Mouse (Mus musculus): ENCODE results near the gene Hyal3. TPM values are rescaled to one million over a fixed set of nuclear protein-coding genes. Genes with fewer than 3 reads are reported as not detected.
A peak's percentile ranks its signal among the peaks of the same experiment; 100 is the strongest.
"Not testable (repeated sequence)": the region's sequence is repeated elsewhere in the genome, so short reads cannot be mapped to it uniquely, and the experiment has no call there.

Hyal3 gene
- polyA plus RNA-seq, 1 experiment from 2014 or later, result 1.3 TPM

DNA sequence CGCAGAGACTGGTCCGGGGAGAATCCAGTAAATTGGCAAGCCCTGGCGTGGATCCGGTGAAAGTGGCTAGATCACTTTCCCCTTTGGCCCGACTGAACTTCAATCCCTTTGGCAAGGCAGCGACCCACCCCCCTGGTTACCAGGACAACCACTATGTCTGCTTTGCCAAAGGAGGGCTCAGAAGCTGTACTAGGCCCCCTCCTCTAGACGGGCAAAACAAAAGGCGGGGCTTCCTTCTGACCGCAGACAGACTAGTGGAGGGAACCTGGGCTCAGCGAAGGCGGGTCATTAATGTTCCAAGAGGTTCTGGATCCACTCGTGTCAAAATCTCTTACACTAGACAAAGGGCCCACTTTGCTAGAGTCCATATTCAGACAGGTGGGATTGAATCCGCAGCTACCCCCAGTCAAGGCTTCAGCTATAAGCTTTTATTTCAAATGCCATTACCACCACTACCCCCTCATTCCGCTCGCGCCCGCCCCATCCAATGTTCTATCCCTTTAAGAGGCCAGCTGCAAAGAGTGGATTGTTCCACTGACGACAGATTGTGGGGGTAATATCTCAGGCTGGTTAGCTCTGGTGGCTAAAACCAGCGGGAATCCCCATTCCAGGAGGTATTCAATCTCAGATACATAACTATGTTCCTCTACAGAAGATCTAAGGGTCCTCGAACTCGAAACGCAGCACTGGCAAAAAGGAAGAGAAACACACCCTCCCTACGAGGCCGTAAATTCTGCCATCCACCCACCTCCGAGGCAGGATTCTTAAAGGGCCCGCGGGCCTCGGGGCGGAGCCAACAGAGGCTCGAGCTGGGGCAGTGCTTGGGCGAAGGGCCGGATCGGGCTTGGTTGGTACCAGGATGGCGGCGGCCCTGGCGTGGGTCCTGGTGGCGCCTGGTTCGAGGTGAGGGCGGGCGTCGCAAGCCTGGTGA lies 12.0 kb upstream of the Hyal3 start:
- H3K27ac ChIP-seq (replicated peaks), result peak overlapping the region; percentile 92
- peak; percentile 90 for ATAC-seq (replicated peaks)
- peaks cover 46% of the 10 kb centered on the region for H3K36me3 ChIP-seq
- peak overlapping the region; percentile 75 for H3K9ac ChIP-seq (replicated peaks)
- WGBS, result under 1% methylated on average over 41 of the region's 41 CpGs
- H3K4me2 ChIP-seq (replicated peaks), result peak overlapping the region; percentile 82
- H3K27me3 ChIP-seq, result no peaks in the 10 kb centered on the region
- H3K4me1 ChIP-seq, result peaks cover 55% of the 10 kb centered on the region
- H3K9me3 ChIP-seq, result no peaks in the 10 kb centered on the region
- peak overlapping the region; percentile 83 for H3K4me3 ChIP-seq

DNA sequence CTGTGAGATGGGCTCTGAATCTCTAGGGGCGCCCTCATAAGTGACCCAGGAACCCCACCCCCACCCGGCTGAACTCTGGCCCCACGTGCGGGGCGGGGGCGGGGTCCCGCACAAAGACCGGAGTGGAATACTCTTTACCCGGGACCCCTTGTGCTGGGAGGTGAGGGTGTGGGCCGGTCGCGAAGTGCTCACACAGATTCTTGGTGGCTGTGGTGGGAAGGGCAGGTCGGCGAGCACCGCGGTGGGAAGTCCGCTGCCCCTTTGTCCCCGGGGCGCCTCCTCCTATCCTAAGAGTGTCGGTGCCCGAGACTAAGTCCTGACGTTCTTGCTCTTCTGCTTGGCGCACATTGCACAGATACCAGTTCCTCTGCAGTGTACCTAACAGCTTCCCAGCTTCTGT lies 11.3 kb upstream of the Hyal3 start:
- ATAC-seq (replicated peaks), result peak; percentile 17; the same call in 1 of the 2 replicates
- Histone ChIP-seq H3K36me3 (peaks cover 49% of the 10 kb centered on the region), H3K27me3 (no peaks in the 10 kb centered on the region), H3K4me2 (replicated peaks) (peak overlapping the region; percentile 82), H3K9ac (replicated peaks) (peak overlapping the region; percentile 75), H3K4me3 (peak overlapping the region; percentile 83), H3K9me3 (no peaks in the 10 kb centered on the region), H3K27ac (replicated peaks) (peak overlapping the region; percentile 92), H3K4me1 (peaks cover 48% of the 10 kb centered on the region)
- under 1% methylated on average over 23 of the region's 23 CpGs for WGBS

DNA sequence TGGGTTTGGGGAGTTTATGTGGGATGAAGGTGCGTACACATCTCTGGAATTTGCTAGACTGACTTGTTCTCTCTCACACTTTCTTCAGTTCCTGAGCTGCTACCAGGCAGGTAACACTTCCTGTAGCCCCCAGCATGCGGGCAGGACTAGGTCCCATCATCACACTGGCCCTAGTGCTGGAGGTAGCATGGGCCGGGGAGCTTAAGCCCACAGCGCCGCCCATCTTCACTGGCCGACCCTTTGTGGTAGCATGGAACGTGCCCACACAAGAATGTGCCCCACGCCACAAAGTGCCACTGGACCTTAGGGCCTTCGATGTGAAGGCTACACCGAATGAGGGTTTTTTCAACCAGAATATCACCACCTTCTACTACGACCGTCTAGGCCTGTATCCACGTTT lies 10.6 kb upstream of the Hyal3 start:
- Histone ChIP-seq H3K9ac (replicated peaks) (peak overlapping the region; percentile 75), H3K27me3 (no peaks in the 10 kb centered on the region), H3K4me3 (peak overlapping the region; percentile 83), H3K36me3 (peaks cover 49% of the 10 kb centered on the region), H3K4me1 (peaks cover 45% of the 10 kb centered on the region), H3K9me3 (no peaks in the 10 kb centered on the region), H3K27ac (replicated peaks) (peak overlapping the region; percentile 92), H3K4me2 (replicated peaks) (peak overlapping the region; percentile 82)
- 38% methylated on average over 13 of the region's 13 CpGs for WGBS
- ATAC-seq (replicated peaks), result no peak

DNA sequence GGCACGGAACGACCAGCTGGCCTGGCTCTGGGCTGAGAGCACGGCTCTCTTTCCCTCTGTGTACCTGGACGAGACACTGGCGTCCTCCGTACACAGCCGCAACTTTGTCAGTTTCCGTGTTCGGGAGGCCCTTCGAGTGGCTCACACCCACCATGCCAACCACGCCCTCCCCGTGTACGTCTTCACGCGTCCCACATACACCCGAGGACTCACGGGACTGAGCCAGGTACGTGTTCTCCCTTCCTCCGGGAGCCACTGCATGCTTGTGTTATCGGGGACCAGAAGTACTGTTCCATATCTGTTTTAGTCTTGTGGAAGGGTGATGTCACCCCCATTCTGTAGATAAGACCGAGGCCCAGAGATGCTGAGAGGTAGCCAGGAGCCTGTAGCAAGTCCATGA lies 9.8 kb upstream of the Hyal3 start:
- no peaks in the 10 kb centered on the region for H3K9me3 ChIP-seq
- H3K4me3 ChIP-seq, result peak overlapping the region; percentile 83
- H3K27ac ChIP-seq (replicated peaks), result no peak overlapping the region
- H3K9ac ChIP-seq (replicated peaks), result 0 out of 2 replicates have a peak overlapping the region, but pooled peaks have one; percentile 5
- H3K4me2 ChIP-seq (replicated peaks), result peak overlapping the region; percentile 82
- no peak for ATAC-seq (replicated peaks)
- peaks cover 43% of the 10 kb centered on the region for H3K4me1 ChIP-seq
- H3K27me3 ChIP-seq, result no peaks in the 10 kb centered on the region
- WGBS, result 93% methylated on average over 21 of the region's 21 CpGs
- H3K36me3 ChIP-seq, result peaks cover 43% of the 10 kb centered on the region

GRCm38 (mm10) chr9:107571534-107572326 lies 8.9 kb upstream of the Hyal3 start:
- Histone ChIP-seq H3K4me2 (replicated peaks) (peak overlapping the region; percentile 82), H3K4me3 (no peak overlapping the region), H3K4me1 (peaks cover 44% of the 10 kb centered on the region), H3K36me3 (peaks cover 41% of the 10 kb centered on the region), H3K27me3 (no peaks in the 10 kb centered on the region), H3K9ac (replicated peaks) (no peak overlapping the region), H3K9me3 (no peaks in the 10 kb centered on the region), H3K27ac (replicated peaks) (no peak overlapping the region)
- ATAC-seq (replicated peaks), result no peak
- WGBS, result 92% methylated on average over 22 of the region's 22 CpGs

DNA sequence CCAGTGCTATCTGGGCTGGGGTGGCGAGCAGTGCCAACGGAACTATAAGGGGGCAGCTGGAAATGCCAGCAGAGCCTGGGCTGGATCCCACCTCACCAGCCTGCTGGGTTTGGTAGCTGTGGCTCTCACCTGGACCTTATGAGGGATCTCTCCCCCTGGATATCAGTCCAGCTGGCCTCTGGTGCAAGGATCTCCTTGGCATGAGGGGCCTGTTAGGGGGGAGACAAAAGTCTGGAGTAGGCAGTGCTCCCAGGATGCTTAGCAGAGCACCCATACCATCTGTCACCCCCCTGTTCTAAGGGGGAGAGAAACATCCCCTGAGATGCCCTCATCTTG lies 8.3 kb upstream of the Hyal3 start:
- peaks cover 41% of the 10 kb centered on the region for H3K36me3 ChIP-seq
- no peak overlapping the region for H3K4me3 ChIP-seq
- no peak overlapping the region for H3K27ac ChIP-seq (replicated peaks)
- no peaks in the 10 kb centered on the region for H3K27me3 ChIP-seq
- 96% methylated on average over 2 of the region's 2 CpGs for WGBS
- no peak for ATAC-seq (replicated peaks)
- H3K9ac ChIP-seq (replicated peaks), result no peak overlapping the region
- H3K9me3 ChIP-seq, result no peaks in the 10 kb centered on the region
- no peak overlapping the region for H3K4me2 ChIP-seq (replicated peaks)
- peaks cover 47% of the 10 kb centered on the region for H3K4me1 ChIP-seq

GRCm38 (mm10) chr9:107573774-107574173 lies 6.8 kb upstream of the Hyal3 start:
- not testable (repeated sequence) for H3K27ac ChIP-seq (replicated peaks); H3K4me2 ChIP-seq (replicated peaks); H3K4me3 ChIP-seq; H3K9ac ChIP-seq (replicated peaks); H3K27me3 ChIP-seq; ATAC-seq (replicated peaks); H3K9me3 ChIP-seq
- Histone ChIP-seq H3K4me1 (peaks cover 37% of the 10 kb centered on the region), H3K36me3 (peaks cover 41% of the 10 kb centered on the region)
- WGBS, result 89% methylated on average over 6 of the region's 6 CpGs

DNA sequence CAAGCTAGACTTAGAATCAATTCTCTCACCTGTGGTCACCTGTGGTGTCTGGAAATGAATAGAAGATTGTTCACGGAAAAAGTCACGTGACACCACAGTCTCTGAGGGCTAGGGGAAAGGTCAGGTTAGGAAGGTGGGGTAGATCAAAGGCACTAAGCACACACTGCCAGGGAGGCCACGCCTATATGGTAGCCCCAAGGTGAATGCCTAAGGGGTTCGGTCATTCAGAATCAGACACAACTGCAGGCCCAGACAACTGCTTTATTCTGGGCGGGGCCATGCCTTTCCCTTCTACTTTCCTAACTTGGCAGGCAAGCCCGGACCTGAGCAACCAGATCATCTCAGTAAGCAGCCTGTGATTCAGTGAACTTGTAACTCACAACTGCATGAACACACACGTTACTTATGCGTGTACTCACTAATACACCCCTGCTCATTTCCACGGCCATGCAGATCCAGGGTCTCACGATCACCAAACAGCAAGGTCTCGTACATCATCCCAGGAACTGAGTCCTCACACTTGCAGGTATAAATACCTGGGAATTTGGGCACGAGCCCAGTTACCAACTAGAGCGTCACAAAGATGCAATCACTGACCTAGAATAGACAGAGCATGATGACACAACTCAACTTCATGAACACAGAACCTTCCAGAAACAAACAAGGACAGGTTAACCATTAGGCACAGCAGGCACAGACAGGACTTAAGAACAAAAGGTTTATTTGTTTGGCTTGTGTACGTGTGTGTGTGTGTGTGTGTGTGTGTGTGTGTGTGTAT lies 4.8 kb upstream of the Hyal3 start:
- Histone ChIP-seq H3K4me1 (peaks cover 40% of the 10 kb centered on the region), H3K27me3 (no peaks in the 10 kb centered on the region), H3K9me3 (no peaks in the 10 kb centered on the region), H3K9ac (replicated peaks) (no peak overlapping the region), H3K36me3 (peaks cover 38% of the 10 kb centered on the region), H3K4me2 (replicated peaks) (no peak overlapping the region), H3K4me3 (no peak overlapping the region), H3K27ac (replicated peaks) (peak overlapping the region; percentile 66)
- WGBS, result 88% methylated on average over 14 of the region's 14 CpGs
- ATAC-seq (replicated peaks), result no peak

GRCm38 (mm10) chr9:107576357-107577107 lies 4.1 kb upstream of the Hyal3 start, which contains the start of gene Hyal1:
Gene Hyal1 (plus strand): TSS chr9:107576927.
- H3K4me1 ChIP-seq, result peaks cover 40% of the 10 kb centered on the region
- ATAC-seq (replicated peaks), result peak; percentile 36
- peak within 1 kb of the TSS; percentile 32; the same call in 1 of the 2 replicates for H3K9ac ChIP-seq (replicated peaks)
- peak within 1 kb of the TSS; percentile 29 for H3K4me3 ChIP-seq
- H3K36me3 ChIP-seq, result peaks cover 31% of the 10 kb centered on the region
- H3K27me3 ChIP-seq, result no peaks in the 10 kb centered on the region
- H3K9me3 ChIP-seq, result no peaks in the 10 kb centered on the region
- WGBS, result 28% methylated on average over 16 of the region's 16 CpGs
- peak within 1 kb of the TSS; percentile 66 for H3K27ac ChIP-seq (replicated peaks)
- peak within 1 kb of the TSS; percentile 28 for H3K4me2 ChIP-seq (replicated peaks)

DNA sequence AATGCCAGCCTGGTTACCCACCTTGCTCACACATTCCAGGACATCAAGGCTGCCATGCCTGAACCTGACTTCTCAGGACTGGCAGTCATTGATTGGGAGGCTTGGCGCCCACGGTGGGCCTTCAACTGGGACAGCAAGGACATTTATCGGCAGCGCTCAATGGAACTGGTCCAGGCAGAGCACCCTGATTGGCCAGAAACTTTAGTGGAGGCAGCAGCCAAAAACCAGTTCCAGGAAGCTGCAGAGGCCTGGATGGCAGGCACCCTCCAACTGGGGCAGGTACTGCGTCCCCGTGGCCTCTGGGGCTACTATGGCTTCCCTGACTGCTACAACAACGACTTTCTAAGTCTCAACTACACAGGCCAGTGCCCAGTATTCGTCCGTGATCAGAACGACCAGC lies 2.7 kb upstream of the Hyal3 start:
- Histone ChIP-seq H3K4me3 (no peak overlapping the region), H3K9ac (replicated peaks) (no peak overlapping the region), H3K27ac (replicated peaks) (no peak overlapping the region), H3K36me3 (peaks cover 18% of the 10 kb centered on the region), H3K4me2 (replicated peaks) (no peak overlapping the region), H3K9me3 (no peaks in the 10 kb centered on the region), H3K4me1 (peaks cover 39% of the 10 kb centered on the region), H3K27me3 (no peaks in the 10 kb centered on the region)
- 93% methylated on average over 10 of the region's 10 CpGs for WGBS
- no peak for ATAC-seq (replicated peaks)

GRCm38 (mm10) chr9:107578587-107578986 lies 2.0 kb upstream of the Hyal3 start, which contains the start of gene Naa80:
Gene Naa80 (plus strand): TSS chr9:107578887.
- H3K4me3 ChIP-seq, result no peak within 1 kb of the TSS
- H3K9me3 ChIP-seq, result no peaks in the 10 kb centered on the region
- H3K4me1 ChIP-seq, result peaks cover 39% of the 10 kb centered on the region
- H3K36me3 ChIP-seq, result peaks cover 12% of the 10 kb centered on the region
- peak within 1 kb of the TSS; percentile 81; the same call in 1 of the 2 replicates for H3K4me2 ChIP-seq (replicated peaks)
- H3K27ac ChIP-seq (replicated peaks), result peak within 1 kb of the TSS; percentile 90
- 86% methylated on average over 3 of the region's 3 CpGs for WGBS
- no peaks in the 10 kb centered on the region for H3K27me3 ChIP-seq
- no peak for ATAC-seq (replicated peaks)
- no peak within 1 kb of the TSS for H3K9ac ChIP-seq (replicated peaks)
